Mouse (Mus musculus) ES-E14 (cell line): ENCODE measurements around the gene Capn2. TPM values are rescaled to one million over a fixed set of nuclear protein-coding genes. Genes with fewer than 3 reads are reported as not detected.

Source experiments
- DNase-seq: peaks from one replicate; pipeline ENCODE4 v3.0.0-alpha.2; 2013; ENCODE audit warnings: low read depth, low spot score
- H3K27ac ChIP-seq: 2 replicates; pipeline ENCODE4 v1.5.1; 2012; ENCODE audit warnings: low read depth, mild to moderate bottlenecking, low read length, moderate library complexity, mixed read lengths; ENCODE audit not compliant: poor library complexity, insufficient read depth, severe bottlenecking
- H3K36me3 ChIP-seq: 2 replicates; pipeline ENCODE4 v1.6.1; 2012; ENCODE audit warnings: mild to moderate bottlenecking, low read length, moderate library complexity, mixed read lengths; ENCODE audit not compliant: control insufficient read depth, poor library complexity, insufficient read depth, severe bottlenecking
- H3K4me1 ChIP-seq, 2 experiments: fragments of 150-350 bp in 1 of 2; sonication (generic) in 1 of 2; 2 replicates each; pipeline ENCODE4 v1.6.1; 2012; ENCODE audit warnings: low read length in 2 of 2, mild to moderate bottlenecking in 1 of 2, mixed read lengths in 1 of 2; ENCODE audit not compliant: control insufficient read depth in 2 of 2, insufficient read depth in 2 of 2, poor library complexity in 1 of 2
- H3K4me3 ChIP-seq, 2 experiments: fragments of 150-350 bp in 1 of 2; sonication (generic) in 1 of 2; 2 replicates each; pipeline ENCODE4 v1.5.1; 2012; ENCODE audit warnings: low read length in 2 of 2, low read depth in 1 of 2, mild to moderate bottlenecking in 1 of 2, mixed read lengths in 1 of 2; ENCODE audit not compliant: insufficient read depth in 1 of 2, poor library complexity in 1 of 2, severe bottlenecking in 1 of 2
- H3K9ac ChIP-seq: 2 replicates; pipeline ENCODE4 v1.6.1; 2012; ENCODE audit warnings: low read depth, mild to moderate bottlenecking, low read length, mixed read lengths; ENCODE audit not compliant: poor library complexity, insufficient read depth, severe bottlenecking
- H3K9me3 ChIP-seq: fragments of 150-350 bp; sonication (generic); 2 replicates; pipeline ENCODE4 v1.6.1; 2012; ENCODE audit warnings: low read depth, mild to moderate bottlenecking, low read length; ENCODE audit not compliant: control insufficient read depth, insufficient read depth
- CHD2 ChIP-seq: IDR thresholded peaks from 2 replicates; pipeline ENCODE4 v1.6.1; 2014; ENCODE audit warnings: mild to moderate bottlenecking, low read depth, low read length, inconsistent platforms
- HCFC1 ChIP-seq: IDR thresholded peaks from 2 replicates; pipeline ENCODE4 v1.6.1; 2012; ENCODE audit warnings: low read length, inconsistent platforms, borderline replicate concordance; ENCODE audit not compliant: insufficient read depth
- MAFK ChIP-seq: IDR thresholded peaks from 2 replicates; pipeline ENCODE4 v1.6.1; 2014; ENCODE audit warnings: mild to moderate bottlenecking, low read depth, low read length, inconsistent platforms; ENCODE audit not compliant: insufficient read depth
- ZC3H11A ChIP-seq: IDR thresholded peaks from 2 replicates; pipeline ENCODE4 v1.6.1; 2012; ENCODE audit warnings: low read depth, mild to moderate bottlenecking, inconsistent platforms, low read length, borderline replicate concordance
- ZNF384 ChIP-seq: IDR thresholded peaks from 2 replicates; pipeline ENCODE4 v1.6.1; 2012; ENCODE audit warnings: low read depth, low read length, inconsistent platforms
- in situ Hi-C, 2 experiments: fragments of 600-800 bp; cut with MboI; formaldehyde crosslinking; loops; one replicate each; pipeline ENCODE4 v1.15.1; 2025; ENCODE audit warnings: low sequenced_read_pairs in 2 of 2, inconsistent platforms in 1 of 2; ENCODE audit not compliant: unreplicated experiment in 2 of 2
- total RNA-seq: library from RNA; depleted of rRNA; stranded (reverse); fragments of 300-350 nt; gene quantifications from 2 replicates; pipeline ENCODE4 v1.2.3, GENCODE M21; 2012

The Capn2 gene
- total RNA-seq, 1 experiment, result 72.3 TPM

DNA sequence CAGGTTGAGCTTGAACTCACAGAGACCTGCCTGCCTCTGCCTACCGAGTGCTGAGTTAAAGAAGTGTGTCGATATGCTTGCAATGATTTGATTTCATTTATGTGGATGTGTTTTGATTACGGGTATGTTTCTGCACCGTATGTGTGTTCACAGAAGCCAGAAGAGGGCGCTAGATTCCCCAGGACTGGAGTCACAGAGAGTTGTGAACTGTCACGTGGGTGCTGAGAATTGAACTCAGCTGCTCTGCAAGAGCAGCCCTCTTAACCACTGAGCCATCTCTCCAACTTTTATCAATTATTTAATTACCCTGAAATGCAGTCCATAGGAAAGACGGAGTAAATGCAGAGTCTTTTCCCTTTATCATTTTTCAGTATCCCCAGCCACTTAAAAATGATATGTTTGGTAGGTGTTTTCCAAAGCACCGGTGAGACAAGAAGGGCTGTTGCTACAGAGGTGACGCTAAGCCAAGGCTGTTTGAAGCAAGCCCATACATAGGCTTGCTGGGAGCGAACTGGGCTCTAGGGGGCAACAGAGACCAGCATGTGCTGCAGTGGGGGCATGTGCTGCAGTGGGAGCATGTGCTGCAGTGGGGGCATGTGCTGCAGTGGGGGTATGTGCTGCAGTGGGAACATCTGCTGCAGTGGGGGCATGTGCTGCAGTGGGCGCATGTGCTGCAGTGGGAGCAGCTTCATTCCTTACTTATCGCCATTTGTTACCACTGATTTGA is 36.4 kb upstream of the Capn2 start:
- H3K27ac ChIP-seq, result no peak overlapping the region
- in situ Hi-C loops, result loop anchor here in 1 of 2 experiments (25.0 kb wide), 1 partner anchor 708 kb away; no protein-coding TSS in a partner anchor
- TF ChIP-seq HCFC1 (no peak), ZNF384 (no peak), MAFK (no peak)
- no peak overlapping the region for H3K4me3 ChIP-seq
- DNase-seq, result peak; percentile 72
- no peaks in the 10 kb centered on the region for H3K9me3 ChIP-seq
- no peak overlapping the region for H3K9ac ChIP-seq
- peaks cover 0 to 2% of the 10 kb centered on the region in 2 experiments; a peak in 1 of 4 replicates for H3K4me1 ChIP-seq
- no peaks in the 10 kb centered on the region for H3K36me3 ChIP-seq

DNA sequence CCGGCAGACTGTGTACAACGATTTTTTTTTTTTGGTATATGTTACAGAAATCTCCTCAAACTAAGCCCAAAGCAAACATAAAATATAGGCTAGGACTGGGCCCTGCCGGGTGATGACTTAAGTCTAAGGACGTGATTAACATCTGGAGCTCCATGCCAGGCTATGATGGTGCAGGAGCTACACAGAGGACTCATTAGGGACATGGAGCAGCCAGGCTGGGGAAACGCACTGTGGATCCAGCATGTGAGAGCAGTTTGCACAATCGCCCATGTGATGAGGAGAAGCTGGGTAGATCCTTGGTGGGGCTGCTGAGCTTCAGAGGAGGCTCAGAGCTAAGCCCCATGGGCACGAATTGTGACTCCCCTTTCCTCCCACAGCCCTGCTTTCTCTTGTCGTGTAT is 33.4 kb upstream of the Capn2 start:
- no peak overlapping the region for H3K4me3 ChIP-seq
- in situ Hi-C loops, result loop anchor here in 1 of 2 experiments (25.0 kb wide), 1 partner anchor 712 kb away; no protein-coding TSS in a partner anchor
- DNase-seq, result no peak
- TF ChIP-seq ZC3H11A (no peak), MAFK (no peak), ZNF384 (no peak)
- no peaks in the 10 kb centered on the region for H3K36me3 ChIP-seq
- peaks cover 0 to 2% of the 10 kb centered on the region in 2 experiments; a peak in 1 of 4 replicates for H3K4me1 ChIP-seq
- H3K27ac ChIP-seq, result no peak overlapping the region
- H3K9ac ChIP-seq, result no peak overlapping the region
- H3K9me3 ChIP-seq, result no peaks in the 10 kb centered on the region

DNA sequence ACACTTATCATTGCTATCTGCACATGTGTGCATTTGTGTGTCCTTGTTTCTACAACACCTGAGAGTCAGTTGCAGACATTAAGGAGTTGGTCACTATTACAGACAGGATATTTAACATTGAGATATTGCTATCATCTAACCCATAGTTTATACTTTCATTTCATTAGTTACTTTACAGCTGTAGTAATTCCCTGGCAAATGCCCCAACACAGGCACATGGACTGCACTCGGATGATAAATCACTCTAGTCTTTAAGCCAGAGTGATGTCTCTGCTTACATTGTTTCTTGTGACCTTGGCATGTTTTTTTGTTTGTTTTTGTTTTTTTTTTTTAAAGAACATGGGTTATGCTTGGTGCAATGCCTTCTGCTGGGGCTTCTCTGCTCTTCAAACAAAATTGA is 26.5 kb upstream of the Capn2 start:
- in situ Hi-C loops, result loop anchor here in 1 of 2 experiments (5.0 kb wide), 1 partner anchor 52 kb away; no protein-coding TSS in a partner anchor
- Histone ChIP-seq H3K27ac (no peak overlapping the region), H3K4me1 (peaks cover 0 to 1% of the 10 kb centered on the region in 2 experiments; a peak in 1 of 4 replicates), H3K9me3 (no peaks in the 10 kb centered on the region), H3K36me3 (no peaks in the 10 kb centered on the region), H3K4me3 (no peak overlapping the region), H3K9ac (no peak overlapping the region)
- DNase-seq, result no peak
- TF ChIP-seq CHD2 (no peak), HCFC1 (no peak), MAFK (no peak), ZNF384 (no peak), ZC3H11A (no peak)

DNA sequence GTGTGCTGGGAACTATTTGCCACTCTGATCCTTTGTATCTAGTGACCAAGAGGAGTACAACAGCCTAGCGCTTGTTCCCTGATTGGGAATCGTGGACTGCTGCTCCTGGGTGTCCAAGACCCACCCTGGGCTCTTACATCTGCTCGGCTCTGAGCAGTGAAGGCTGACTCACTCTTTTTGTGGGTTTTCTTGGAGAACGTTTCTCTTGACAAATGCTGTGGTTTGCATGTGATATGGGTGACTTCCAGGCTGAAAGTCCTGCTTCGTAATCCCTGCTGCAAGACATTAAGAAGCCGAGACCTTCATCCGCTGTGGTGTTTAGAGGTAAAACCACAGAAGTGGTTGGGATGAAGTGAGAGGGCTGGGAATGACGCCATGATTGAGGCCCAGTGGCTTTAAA is 25.7 kb upstream of the Capn2 start:
- in situ Hi-C loops, result loop anchor here in 1 of 2 experiments (5.0 kb wide), 1 partner anchor 51 kb away; no protein-coding TSS in a partner anchor
- peaks cover 0 to 2% of the 10 kb centered on the region in 2 experiments; a peak in 1 of 4 replicates for H3K4me1 ChIP-seq
- H3K27ac ChIP-seq, result no peak overlapping the region
- H3K9me3 ChIP-seq, result no peaks in the 10 kb centered on the region
- TF ChIP-seq ZNF384 (no peak), MAFK (no peak), HCFC1 (no peak), CHD2 (no peak), ZC3H11A (no peak)
- DNase-seq, result no peak
- no peak overlapping the region for H3K4me3 ChIP-seq
- H3K9ac ChIP-seq, result no peak overlapping the region
- no peaks in the 10 kb centered on the region for H3K36me3 ChIP-seq

GRCm38 (mm10) chr1:182542110-182542509 is 24.7 kb upstream of the Capn2 start:
- H3K4me1 ChIP-seq, result peaks cover 0 to 2% of the 10 kb centered on the region in 2 experiments; a peak in 1 of 4 replicates
- in situ Hi-C loops, result loop anchor here in 1 of 2 experiments (5.0 kb wide), 1 partner anchor 50 kb away; no protein-coding TSS in a partner anchor
- no peak overlapping the region for H3K27ac ChIP-seq
- no peaks in the 10 kb centered on the region for H3K36me3 ChIP-seq
- no peak overlapping the region for H3K4me3 ChIP-seq
- TF ChIP-seq ZNF384 (no peak), CHD2 (no peak), MAFK (no peak), HCFC1 (no peak), ZC3H11A (no peak)
- no peaks in the 10 kb centered on the region for H3K9me3 ChIP-seq
- H3K9ac ChIP-seq, result no peak overlapping the region
- no peak for DNase-seq
